Mouse (Mus musculus) bone marrow macrophage, adult 2 months (primary cell): ENCODE data around the gene Gpr61. TPM values are rescaled to one million over a fixed set of nuclear protein-coding genes. Genes with fewer than 3 reads are reported as not detected.

Experiments
- H3K27ac ChIP-seq: 2 replicates; pipeline ENCODE4 v1.5.1; 2012; ENCODE audit warnings: low read depth, low read length; ENCODE audit not compliant: insufficient read depth
- H3K4me1 ChIP-seq: 2 replicates; pipeline ENCODE4 v1.6.1; 2012; ENCODE audit warnings: low read length; ENCODE audit not compliant: control insufficient read depth, insufficient read depth
- H3K4me3 ChIP-seq: 2 replicates; pipeline ENCODE4 v1.5.1; 2012; ENCODE audit warnings: mild to moderate bottlenecking, low read length, moderate library complexity; ENCODE audit not compliant: insufficient read depth
- CTCF ChIP-seq: IDR thresholded peaks from 2 replicates; pipeline ENCODE4 v1.5.1; 2012; ENCODE audit warnings: low read depth, mild to moderate bottlenecking, low read length, moderate library complexity
- POLR2A ChIP-seq: IDR thresholded peaks from 2 replicates; pipeline ENCODE4 v1.6.1; 2012; ENCODE audit warnings: mild to moderate bottlenecking, low read depth, low read length, borderline replicate concordance
- polyA plus RNA-seq: library from polyadenylated mRNA; stranded (reverse); fragments of >200 nt; gene quantifications from 2 replicates; pipeline ENCODE4 v1.2.4, GENCODE M21; 2012; ENCODE audit not compliant: missing spikeins, insufficient read depth, insufficient read length

Gpr61 gene
- polyA plus RNA-seq, 1 experiment: not detected

- Histone ChIP-seq H3K4me1 (no peaks in the 10 kb centered on the region), H3K4me3 (no peak overlapping the region), H3K27ac (no peak overlapping the region)
- TF ChIP-seq POLR2A: no peak
- TF ChIP-seq CTCF: no peak
These were observed 24.4 kb upstream of the Gpr61 start for GRCm38 (mm10) chr3:108178756-108179715.

DNA sequence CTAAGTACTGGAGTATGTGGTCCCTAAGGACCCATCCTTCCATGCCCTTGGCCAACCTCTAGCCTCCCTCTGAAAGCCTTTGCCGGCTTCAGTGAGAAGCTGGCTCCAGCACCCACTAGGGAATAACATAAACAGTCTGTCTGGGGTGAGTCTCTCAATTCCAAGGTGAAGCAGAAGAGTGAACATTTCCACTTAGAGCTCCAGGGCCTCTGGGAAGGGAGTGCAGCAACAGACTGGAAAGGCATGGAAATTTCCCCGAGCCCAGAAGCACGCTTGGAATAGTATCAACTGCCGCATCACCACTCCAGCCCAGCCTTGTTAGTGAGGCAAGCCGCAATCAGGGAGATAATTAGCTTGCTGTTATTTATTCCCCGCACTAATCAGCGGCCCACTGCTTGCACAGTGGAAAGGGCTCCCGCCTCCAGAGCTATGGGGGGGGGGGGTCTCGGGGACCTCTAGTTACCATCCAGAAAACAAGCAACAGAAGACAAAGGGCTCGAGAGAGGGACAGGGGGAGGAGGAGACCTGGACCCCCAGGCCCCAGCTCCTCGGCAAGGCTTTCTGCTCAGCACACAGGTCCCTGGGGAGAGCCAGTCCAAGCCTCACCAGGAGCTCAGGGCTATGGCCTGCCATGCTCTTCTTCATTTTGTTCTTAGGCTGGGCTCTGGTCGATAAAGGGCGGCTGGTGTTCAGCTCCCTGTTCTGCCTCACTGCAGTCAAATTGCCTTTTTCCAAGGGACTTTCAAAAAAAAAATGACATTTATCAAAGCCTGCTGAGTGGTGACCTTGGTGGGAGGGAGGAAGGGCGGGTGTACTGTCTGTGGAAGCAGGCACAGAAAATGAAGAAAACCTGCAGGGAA, 20.2 kb upstream of the Gpr61 start:
- no peak overlapping the region for H3K4me3 ChIP-seq
- no peaks in the 10 kb centered on the region for H3K4me1 ChIP-seq
- H3K27ac ChIP-seq: no peak overlapping the region
- TF ChIP-seq CTCF (no peak), POLR2A (no peak)

DNA sequence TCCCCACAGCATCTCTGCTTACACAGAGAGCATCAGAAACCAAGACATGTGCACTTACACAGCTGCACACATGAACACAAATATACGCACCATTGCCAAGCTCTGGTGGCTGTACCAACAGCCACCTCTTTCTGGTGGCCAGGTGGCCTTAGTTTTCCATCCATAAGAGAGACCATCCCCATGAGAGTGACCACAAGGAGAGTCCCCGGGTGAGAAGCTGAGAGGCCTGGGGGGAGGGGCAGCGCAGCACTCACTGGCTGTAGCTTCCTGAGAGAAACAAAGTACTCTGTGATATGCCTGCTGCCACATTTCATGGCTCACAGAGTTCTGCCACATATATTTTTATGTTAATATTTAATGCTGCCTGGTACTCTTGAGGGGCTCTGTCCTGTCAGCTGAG, 14.5 kb upstream of the Gpr61 start:
- Histone ChIP-seq H3K4me3 (no peak overlapping the region), H3K27ac (no peak overlapping the region), H3K4me1 (no peaks in the 10 kb centered on the region)
- no peak for TF ChIP-seq CTCF
- TF ChIP-seq POLR2A: no peak

DNA sequence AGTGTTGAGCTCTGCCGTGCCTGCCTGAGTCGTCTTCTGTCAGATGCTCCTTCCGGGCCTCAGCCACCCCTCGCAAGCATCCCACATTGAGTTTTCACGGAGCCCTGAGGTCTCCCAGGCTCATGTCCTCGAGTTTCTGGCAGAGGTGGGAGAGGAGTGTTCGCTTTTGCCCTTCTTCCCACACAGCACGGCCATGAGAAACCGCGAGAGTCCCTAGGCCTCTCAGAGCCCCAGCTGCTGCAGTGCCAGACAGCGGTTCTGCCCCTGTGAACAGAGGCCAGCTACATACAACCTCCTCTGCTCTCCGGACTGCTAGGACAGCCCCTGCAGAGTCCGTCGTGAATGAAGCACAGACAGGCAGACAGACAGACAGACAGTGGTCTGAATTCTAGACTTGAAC, 12.8 kb upstream of the Gpr61 start:
- Histone ChIP-seq H3K4me1 (no peaks in the 10 kb centered on the region), H3K4me3 (no peak overlapping the region), H3K27ac (no peak overlapping the region)
- TF ChIP-seq CTCF (no peak), POLR2A (no peak)

- H3K27ac ChIP-seq: no peak overlapping the region
- H3K4me3 ChIP-seq: no peak overlapping the region
- no peaks in the 10 kb centered on the region for H3K4me1 ChIP-seq
- TF ChIP-seq CTCF: no peak
- no peak for TF ChIP-seq POLR2A
These were observed 12.0 kb upstream of the Gpr61 start for GRCm38 (mm10) chr3:108166486-108167211.

- TF ChIP-seq CTCF: no peak
- TF ChIP-seq POLR2A: no peak
- H3K27ac ChIP-seq: no peak overlapping the region
- H3K4me1 ChIP-seq: no peaks in the 10 kb centered on the region
- no peak overlapping the region for H3K4me3 ChIP-seq
These were observed 11.0 kb upstream of the Gpr61 start for GRCm38 (mm10) chr3:108165532-108166315.

- no peak overlapping the region for H3K4me3 ChIP-seq
- TF ChIP-seq CTCF (peak; percentile 94), POLR2A (no peak)
- H3K27ac ChIP-seq: no peak overlapping the region
- H3K4me1 ChIP-seq: no peaks in the 10 kb centered on the region
These were observed 10.1 kb upstream of the Gpr61 start for GRCm38 (mm10) chr3:108164807-108165206.

GRCm38 (mm10) chr3:108164091-108164490, 9.4 kb upstream of the Gpr61 start:
- Histone ChIP-seq H3K4me3 (no peak overlapping the region), H3K27ac (no peak overlapping the region), H3K4me1 (no peaks in the 10 kb centered on the region)
- TF ChIP-seq CTCF: no peak
- no peak for TF ChIP-seq POLR2A

DNA sequence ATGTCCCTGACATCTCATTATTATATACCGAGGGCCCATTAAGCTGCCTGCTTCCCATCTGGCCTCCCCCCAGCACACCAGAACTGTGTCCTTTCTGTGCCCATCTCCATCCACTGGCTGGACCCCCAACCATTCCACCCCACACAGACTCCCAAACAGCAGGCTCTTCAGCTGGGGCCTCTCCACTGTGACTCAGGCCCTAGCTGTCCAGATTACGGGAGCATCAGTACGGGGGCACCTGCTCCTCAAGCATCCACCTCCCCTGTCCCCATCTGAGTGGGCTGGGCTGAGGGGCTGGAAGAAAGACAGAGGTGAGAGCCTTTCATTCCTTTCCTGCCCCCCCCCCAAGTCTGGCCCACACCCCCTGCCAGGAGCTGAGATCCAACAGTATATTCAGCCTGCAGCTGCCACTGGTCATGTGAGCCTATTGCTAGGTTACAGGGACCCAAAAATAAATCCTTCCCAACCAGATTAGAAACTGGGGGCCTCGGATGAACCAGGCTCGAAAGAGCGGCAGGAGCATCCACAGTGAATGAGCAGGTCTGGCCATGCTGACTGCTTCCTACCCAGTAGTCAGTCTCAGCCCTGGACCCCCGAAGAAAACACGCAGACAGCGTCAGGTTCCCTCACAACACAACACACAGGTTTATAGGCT, 3.8 kb upstream of the Gpr61 start:
- Histone ChIP-seq H3K4me3 (no peak overlapping the region), H3K27ac (no peak overlapping the region), H3K4me1 (0 out of 2 replicates have a peak, but pooled peaks cover 2% of the 10 kb centered on the region)
- TF ChIP-seq POLR2A (no peak), CTCF (no peak)
